Comparison of ENCODE assay signal across 15 mouse cellular contexts in the genomic region with DNA sequence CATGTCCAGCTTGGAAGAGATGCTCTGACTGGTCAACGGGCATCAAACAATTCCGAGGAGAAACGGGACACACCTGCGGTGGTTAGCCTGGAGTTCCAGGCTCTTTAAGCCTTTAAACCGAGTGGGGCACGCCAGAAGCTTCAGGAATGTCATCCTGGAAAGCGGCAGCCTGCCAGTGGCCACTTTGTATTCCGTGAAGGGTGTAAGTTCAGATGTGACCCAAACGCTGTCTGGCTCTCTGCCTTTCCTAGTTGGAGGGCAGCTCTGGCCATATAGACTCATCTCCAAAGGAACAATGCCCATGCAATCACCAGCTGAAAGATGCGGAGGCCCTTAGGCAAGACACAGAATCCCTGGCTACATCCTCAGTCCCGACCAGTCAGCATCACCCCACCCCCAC.
DNase-seq lines count a peak whose midpoint lies in the region; ATAC-seq and TF ChIP-seq lines count a peak whose summit lies in the region.
"Had no signal": no experiment of that assay in that cellular context is flagged by ENCODE, and none has a peak within 500 bp of the region (broad histone marks: within the 10 kb centered on the region; RNA-seq: fewer than 3 reads in every experiment).

No protein-coding gene starts in this region.

- no peak overlapping the region for H3K4me3 ChIP-seq in hindbrain, embryonic 16.5 days (ENCODE audit: low read length)
- no peak overlapping the region for H3K4me3 ChIP-seq in hindbrain, postnatal 0 days (ENCODE audit: low read length)
- H3K4me3 ChIP-seq in heart, postnatal 0 days (ENCODE audit: low read depth, low read length), result no peak overlapping the region
- no peak overlapping the region for H3K4me3 ChIP-seq in midbrain, embryonic 11.5 days (ENCODE audit: low read depth, low read length)
- H3K4me3 ChIP-seq: embryonic facial prominence, embryonic 15.5 days; kidney, embryonic 15.5 days; neural tube, embryonic 12.5 days had no signal

- no peaks in the 10 kb centered on the region for H3K9me3 ChIP-seq in hindbrain, embryonic 16.5 days (ENCODE audit: control insufficient read depth, low read length)
- no peaks in the 10 kb centered on the region for H3K9me3 ChIP-seq in hindbrain, postnatal 0 days (ENCODE audit: low read length)
- H3K9me3 ChIP-seq in heart, postnatal 0 days (replicated peaks; ENCODE audit: control insufficient read depth, low read length), result no peaks in the 10 kb centered on the region
- H3K9me3 ChIP-seq in midbrain, embryonic 11.5 days (ENCODE audit: control insufficient read depth, low read length), result no peaks in the 10 kb centered on the region
- H3K9me3 ChIP-seq: embryonic facial prominence, embryonic 15.5 days; kidney, embryonic 15.5 days; neural tube, embryonic 12.5 days had no signal

- TF ChIP-seq CTCF in hindbrain, postnatal 0 days (IDR thresholded peaks at IDR 0.05; ENCODE audit: low read depth), result no peak
- no peak for TF ChIP-seq CTCF in heart, postnatal 0 days (IDR thresholded peaks at IDR 0.05; ENCODE audit: low read depth)

- H3K27ac ChIP-seq in hindbrain, embryonic 16.5 days (ENCODE audit: low read depth, low read length), result 0 out of 2 replicates have a peak overlapping the region, but pooled peaks have one; percentile 35
- no peak overlapping the region for H3K27ac ChIP-seq in hindbrain, postnatal 0 days
- no peak overlapping the region for H3K27ac ChIP-seq in heart, postnatal 0 days (ENCODE audit: low read depth)
- H3K27ac ChIP-seq in midbrain, embryonic 11.5 days (ENCODE audit: low read depth, low read length), result no peak overlapping the region
- H3K27ac ChIP-seq: embryonic facial prominence, embryonic 15.5 days; hindbrain, embryonic 14.5 days; kidney, embryonic 15.5 days; macrophage; neural tube, embryonic 12.5 days had no signal

- no peak overlapping the region for H3K4me2 ChIP-seq in hindbrain, embryonic 16.5 days (ENCODE audit: low read length)
- H3K4me2 ChIP-seq in hindbrain, postnatal 0 days (ENCODE audit: low read depth, low read length), result no peak overlapping the region
- H3K4me2 ChIP-seq in heart, postnatal 0 days (ENCODE audit: low read depth, low read length), result no peak overlapping the region
- no peak overlapping the region for H3K4me2 ChIP-seq in midbrain, embryonic 11.5 days
- H3K4me2 ChIP-seq: embryonic facial prominence, embryonic 15.5 days; hindbrain, embryonic 14.5 days; kidney, embryonic 15.5 days; liver, embryonic 11.5 days; neural tube, embryonic 12.5 days had no signal

- no peaks in the 10 kb centered on the region for H3K4me1 ChIP-seq in hindbrain, embryonic 16.5 days (ENCODE audit: control insufficient read depth, insufficient read depth, low read depth, low read length)
- H3K4me1 ChIP-seq in hindbrain, postnatal 0 days (ENCODE audit: insufficient read depth, low read length), result no peaks in the 10 kb centered on the region
- H3K4me1 ChIP-seq in heart, postnatal 0 days (ENCODE audit: control insufficient read depth, insufficient read depth), result peaks cover 14% of the 10 kb centered on the region
- no peaks in the 10 kb centered on the region for H3K4me1 ChIP-seq in midbrain, embryonic 11.5 days (ENCODE audit: control insufficient read depth, insufficient read depth, low read length)
- H3K4me1 ChIP-seq: embryonic facial prominence, embryonic 15.5 days; neural tube, embryonic 12.5 days had no signal

- H3K36me3 ChIP-seq in hindbrain, embryonic 16.5 days (ENCODE audit: control insufficient read depth, insufficient read depth, low read length), result no peaks in the 10 kb centered on the region
- H3K36me3 ChIP-seq in hindbrain, postnatal 0 days (ENCODE audit: insufficient read depth, low read length), result no peaks in the 10 kb centered on the region
- no peaks in the 10 kb centered on the region for H3K36me3 ChIP-seq in heart, postnatal 0 days (replicated peaks; ENCODE audit: control insufficient read depth, insufficient read depth, low read length)
- H3K36me3 ChIP-seq in midbrain, embryonic 11.5 days (ENCODE audit: control insufficient read depth, insufficient read depth, low read length), result no peaks in the 10 kb centered on the region
- H3K36me3 ChIP-seq: embryonic facial prominence, embryonic 15.5 days; kidney, embryonic 15.5 days; neural tube, embryonic 12.5 days had no signal

- 57% methylated on average over 11 of the region's 11 CpGs for WGBS in hindbrain, embryonic 16.5 days
- WGBS in hindbrain, postnatal 0 days, result 48% methylated on average over 11 of the region's 11 CpGs
- WGBS in heart, postnatal 0 days, result 31% methylated on average over 11 of the region's 11 CpGs
- WGBS in midbrain, embryonic 11.5 days, result 69% methylated on average over 11 of the region's 11 CpGs

- no peak for ATAC-seq in hindbrain, embryonic 16.5 days
- no peak for ATAC-seq in hindbrain, postnatal 0 days
- peak; percentile 66 for ATAC-seq in heart, postnatal 0 days (ENCODE audit: insufficient read depth, low read depth)
- ATAC-seq in midbrain, embryonic 11.5 days (ENCODE audit: low FRiP score), result no peak

- DNase-seq in hindbrain, postnatal 0 days (ENCODE audit: low spot score), result no peak
- DNase-seq in R1 (ENCODE audit: low read depth, low spot score), result peak; percentile 38
- peak; percentile 45 for DNase-seq in cerebellum, adult 11-12 months
- DNase-seq in heart, postnatal 0 days (ENCODE audit: low spot score), result peak; percentile 40
- DNase-seq in midbrain, embryonic 11.5 days (ENCODE audit: low spot score, missing footprints), result no peak
- no peak for DNase-seq in adrenal gland, postnatal 14 days
- DNase-seq: midbrain, embryonic 14.5 days had no signal

- TF ChIP-seq EP300 in heart, postnatal 0 days (IDR thresholded peaks at IDR 0.05; ENCODE audit: low read depth), result no peak

- H3K27me3 ChIP-seq in hindbrain, embryonic 16.5 days (replicated peaks; ENCODE audit: control insufficient read depth, insufficient read depth, low read length), result no peaks in the 10 kb centered on the region
- no peaks in the 10 kb centered on the region for H3K27me3 ChIP-seq in hindbrain, postnatal 0 days (ENCODE audit: insufficient read depth, low read length)
- 0 out of 2 replicates have a peak, but pooled peaks cover 8% of the 10 kb centered on the region for H3K27me3 ChIP-seq in heart, postnatal 0 days (ENCODE audit: control insufficient read depth, insufficient read depth, low read length)
- H3K27me3 ChIP-seq in midbrain, embryonic 11.5 days (ENCODE audit: control insufficient read depth, insufficient read depth, low read length), result no peaks in the 10 kb centered on the region
- H3K27me3 ChIP-seq: CH12.LX; embryonic facial prominence, embryonic 15.5 days; kidney, embryonic 15.5 days; neural tube, embryonic 12.5 days had no signal

- no peak overlapping the region for H3K9ac ChIP-seq in hindbrain, embryonic 16.5 days (ENCODE audit: low read depth, low read length)
- no peak overlapping the region for H3K9ac ChIP-seq in hindbrain, postnatal 0 days (replicated peaks; ENCODE audit: low read length)
- H3K9ac ChIP-seq in heart, postnatal 0 days (replicated peaks; ENCODE audit: low read depth, low read length), result no peak overlapping the region
- no peak overlapping the region for H3K9ac ChIP-seq in midbrain, embryonic 11.5 days (ENCODE audit: low read length)
- H3K9ac ChIP-seq: embryonic facial prominence, embryonic 15.5 days; hindbrain, embryonic 14.5 days; kidney, embryonic 15.5 days; neural tube, embryonic 12.5 days had no signal

Comparison
In these comparisons a context has a peak if more than half of its experiments do, and no peak if none do; other contexts are left out.
1. DNase-seq: peak in R1 (single experiment), cerebellum, adult 11-12 months (single experiment) and heart, postnatal 0 days (single experiment); none in hindbrain, postnatal 0 days (single experiment), midbrain, embryonic 11.5 days (single experiment) and adrenal gland, postnatal 14 days (single experiment).